Mouse (Mus musculus) ovary, adult 10 weeks (tissue): Measurements from ENCODE around the gene Serpina3m. TPM values are rescaled to one million over a fixed set of nuclear protein-coding genes. Genes with fewer than 3 reads are reported as not detected.

Source experiments
- polyA plus RNA-seq: library from polyadenylated mRNA; stranded (reverse); fragments of 350-450 nt; fragmentation: Illumina TruSeq; extraction: RNeasy Lipid Tissue Mini Kit (QIAGEN cat#74804); gene quantifications from one replicate; pipeline ENCODE4 v1.2.3, GENCODE M21; 2014

Gene Serpina3m
- not detected for polyA plus RNA-seq

DNA sequence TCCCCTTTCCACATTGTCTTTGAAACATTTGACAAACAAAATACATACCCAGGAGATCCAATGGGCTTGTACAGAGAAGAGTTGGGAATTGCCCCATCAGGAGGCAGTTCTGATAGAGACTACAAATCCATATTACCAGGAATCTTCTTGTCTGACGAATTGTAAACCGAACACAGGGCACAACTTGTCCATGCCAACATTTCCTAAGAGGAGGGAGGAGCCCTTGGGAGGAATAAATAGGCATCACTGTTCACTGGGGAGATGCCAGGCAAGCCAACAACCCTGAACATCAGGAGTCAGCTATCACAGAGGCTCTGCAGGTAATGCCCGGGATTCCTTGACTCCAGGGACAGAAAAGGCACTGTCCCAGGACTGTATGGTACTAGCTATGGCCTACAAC lies at the start of gene Serpina3m, which contains the start of gene Serpina3k:
Serpina3m (plus strand) TSS at position 261 of the 400 bp plus-strand sequence.
Serpina3k (plus strand) TSS at position 261 of the 400 bp plus-strand sequence.

DNA sequence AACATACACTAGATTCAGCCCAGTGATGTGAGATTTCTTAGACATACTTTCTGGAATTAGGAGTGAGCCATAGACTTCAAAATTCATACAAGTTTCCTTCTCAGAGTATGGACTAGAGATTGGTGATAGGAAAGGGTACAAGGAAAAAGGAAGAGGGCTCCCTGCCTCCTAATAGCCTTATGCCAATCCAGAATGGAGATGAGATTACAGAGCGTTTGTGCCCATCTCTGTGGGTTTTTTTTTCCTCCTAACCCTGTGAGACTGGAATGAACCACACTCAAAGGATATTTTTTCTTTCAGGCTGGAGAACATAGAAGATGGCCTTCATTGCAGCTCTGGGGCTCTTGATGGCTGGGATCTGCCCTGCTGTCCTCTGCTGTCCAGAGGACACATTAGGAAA lies 24.0 kb upstream of the Serpina3m start, which contains the start of gene Serpina3j:
Serpina3j (plus strand) TSS at position 301 of the 400 bp plus-strand sequence.

DNA sequence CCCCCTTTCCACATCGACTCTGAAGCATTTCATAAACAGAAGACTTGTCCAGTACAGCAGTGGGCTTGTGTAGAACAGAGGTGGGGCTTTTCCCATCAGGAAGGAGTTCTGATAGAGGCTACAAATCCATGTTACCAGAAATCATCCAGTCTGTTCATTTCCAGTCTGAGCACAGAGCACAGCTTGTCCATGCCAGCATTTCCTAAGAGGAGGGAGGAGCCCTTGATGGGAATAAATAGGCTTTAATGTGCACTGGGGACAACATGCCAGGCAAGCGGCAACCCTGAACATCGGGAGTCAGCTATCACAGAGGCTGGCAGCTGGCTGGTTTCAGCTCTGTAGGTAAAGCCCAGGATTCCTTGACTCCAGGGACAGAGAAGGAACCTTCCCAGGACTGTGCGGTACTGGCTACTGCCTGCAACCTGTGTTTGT lies 68.2 kb downstream of the Serpina3m start, which contains the start of gene Serpina3n:
Serpina3n (plus strand) TSS at position 276 of the 432 bp plus-strand sequence.

Other genes with a start within 250 kb of the Serpina3m start
- gene Serpina5, start 237.4 kb upstream of the Serpina3m start, polyA plus RNA-seq = 138 TPM
- 2.9 TPM for gene Serpina3a, start 225.8 kb upstream of the Serpina3m start, polyA plus RNA-seq
- gene Serpina3b, start 210.5 kb upstream of the Serpina3m start, polyA plus RNA-seq = not detected
- 40.5 TPM for gene Serpina3c, start 184.6 kb upstream of the Serpina3m start, polyA plus RNA-seq
- gene Serpina3f, start 123.9 kb upstream of the Serpina3m start, polyA plus RNA-seq = 0.46 TPM
- 27.1 TPM for gene Serpina3g, start 102.2 kb upstream of the Serpina3m start, polyA plus RNA-seq
- gene Serpina3i, start 75.4 kb upstream of the Serpina3m start, polyA plus RNA-seq = not detected
- not detected for gene Serpina3j, start 23.9 kb upstream of the Serpina3m start, polyA plus RNA-seq
- gene Serpina3k, start within 50 bp of the Serpina3m start, polyA plus RNA-seq = 0.29 TPM
- gene Serpina3n, start 68.2 kb downstream of the Serpina3m start, polyA plus RNA-seq = 2.1 TPM
- gene Gsc, start 134.8 kb downstream of the Serpina3m start, polyA plus RNA-seq = not detected